Mouse (Mus musculus) heart, embryonic 14.5 days (tissue): ENCODE data around the gene Chil1. TPM values are rescaled to one million over a fixed set of nuclear protein-coding genes. Genes with fewer than 3 reads are reported as not detected.
A peak's percentile ranks its signal among the peaks of the same experiment; 100 is the strongest.

ENCODE experiments used
- ATAC-seq: fragments of 200-750 bp; cut with Nextera tagmentation; 2 replicates; pipeline ENCODE4 v1.8.0; 2017; ENCODE audit warnings: low read depth, moderate TSS enrichment; ENCODE audit not compliant: insufficient number of reproducible peaks, insufficient read depth, low FRiP score
- H3K27ac ChIP-seq, 2 experiments: fragments of 200-500 bp in 1 of 2; fragments of 300-500 bp in 1 of 2; sonication (generic) in 1 of 2; replicated peaks in 1 of 2; 2 replicates each; pipeline ENCODE4 v1.5.1; 2012 to 2014; ENCODE audit warnings: low read depth in 2 of 2, low read length in 2 of 2, control low read depth in 1 of 2, mild to moderate bottlenecking in 1 of 2, mixed read lengths in 1 of 2; ENCODE audit not compliant: control insufficient read depth in 1 of 2, insufficient read depth in 1 of 2
- H3K27me3 ChIP-seq: fragments of 300-500 bp; sonication (generic); 2 replicates; pipeline ENCODE4 v1.6.1; 2014; ENCODE audit warnings: mild to moderate bottlenecking, low read length, control low read depth; ENCODE audit not compliant: control insufficient read depth, insufficient read depth
- H3K36me3 ChIP-seq: fragments of 300-500 bp; sonication (generic); 2 replicates; pipeline ENCODE4 v1.6.1; 2014; ENCODE audit warnings: mild to moderate bottlenecking, control low read depth, low read length, mixed read lengths; ENCODE audit not compliant: control insufficient read depth, insufficient read depth
- H3K4me1 ChIP-seq, 2 experiments: fragments of 200-500 bp in 1 of 2; fragments of 300-500 bp in 1 of 2; sonication (generic) in 1 of 2; 2 replicates each; pipeline ENCODE4 v1.6.1; 2012 to 2014; ENCODE audit warnings: low read length in 2 of 2, control low read depth in 1 of 2, mixed read lengths in 1 of 2; ENCODE audit not compliant: control insufficient read depth in 2 of 2, insufficient read depth in 2 of 2
- H3K4me2 ChIP-seq: fragments of 300-500 bp; sonication (generic); 2 replicates; pipeline ENCODE4 v1.6.1; 2014; ENCODE audit warnings: mild to moderate bottlenecking, low read length
- H3K4me3 ChIP-seq, 2 experiments: fragments of 200-500 bp in 1 of 2; fragments of 300-500 bp in 1 of 2; sonication (generic) in 1 of 2; 2 replicates each; pipeline ENCODE4 v1.5.1; 2012 to 2014; ENCODE audit warnings: low read length in 2 of 2, mild to moderate bottlenecking in 2 of 2, control low read depth in 1 of 2, low read depth in 1 of 2, moderate library complexity in 1 of 2; ENCODE audit not compliant: control insufficient read depth in 1 of 2, insufficient read depth in 1 of 2
- H3K9ac ChIP-seq: fragments of 300-500 bp; sonication (generic); 2 replicates; pipeline ENCODE4 v1.6.1; 2014; ENCODE audit warnings: mild to moderate bottlenecking, low read length
- H3K9me3 ChIP-seq: fragments of 300-500 bp; sonication (generic); 2 replicates; pipeline ENCODE4 v1.6.1; 2016; ENCODE audit warnings: low read length, control low read depth; ENCODE audit not compliant: control insufficient read depth
- WGBS: fragments of 180-500 bp; shearing (Covaris S2); extraction: QIAGEN DNeasy Blood & Tissue Kit; methylation state at CpG from one replicate; pipeline ENCODE4 v1.1.7; 2014; 5-methylcytosine and 5-hydroxymethylcytosine counted together
- polyA plus RNA-seq: library from polyadenylated mRNA; unstranded; fragments of >200 nt; fragmentation: Nextera tagmentation; extraction: Ambion mirVana; gene quantifications from 2 replicates; pipeline ENCODE4 v1.2.1, GENCODE M21; 2014

Gene Chil1
- polyA plus RNA-seq, 1 experiment from 2014 or later = 1.5 TPM

DNA sequence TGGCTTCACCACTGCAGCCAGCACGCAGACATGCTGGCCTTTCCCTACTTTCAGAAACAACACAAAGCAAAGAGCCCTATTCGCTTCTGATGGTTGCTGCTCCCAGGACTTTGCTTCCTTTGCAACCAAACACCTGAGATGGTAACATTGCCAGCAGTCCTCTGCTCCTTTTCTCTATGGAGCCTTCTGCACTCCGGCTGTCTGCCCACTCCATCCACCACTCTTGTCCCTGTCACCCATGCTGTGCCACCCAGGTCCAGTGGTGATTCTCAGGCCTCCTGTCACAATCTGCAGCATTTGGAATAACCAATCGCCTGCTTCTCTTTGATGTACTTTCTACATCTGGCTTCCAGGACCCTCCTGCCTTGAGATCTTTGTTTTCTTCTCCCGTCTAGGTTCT is 43.4 kb downstream of the Chil1 start:
- H3K9me3 ChIP-seq = no peaks in the 10 kb centered on the region
- no peak overlapping the region for H3K9ac ChIP-seq
- H3K27ac ChIP-seq = no peak overlapping the region
- no peaks in the 10 kb centered on the region for H3K27me3 ChIP-seq
- no peak overlapping the region for H3K4me2 ChIP-seq
- ATAC-seq = no peak
- no peak overlapping the region for H3K4me3 ChIP-seq
- no peaks in the 10 kb centered on the region for H3K36me3 ChIP-seq
- H3K4me1 ChIP-seq = peaks cover 21 to 30% of the 10 kb centered on the region in 2 experiments
- WGBS = 88% methylated on average over 5 of the region's 5 CpGs

DNA sequence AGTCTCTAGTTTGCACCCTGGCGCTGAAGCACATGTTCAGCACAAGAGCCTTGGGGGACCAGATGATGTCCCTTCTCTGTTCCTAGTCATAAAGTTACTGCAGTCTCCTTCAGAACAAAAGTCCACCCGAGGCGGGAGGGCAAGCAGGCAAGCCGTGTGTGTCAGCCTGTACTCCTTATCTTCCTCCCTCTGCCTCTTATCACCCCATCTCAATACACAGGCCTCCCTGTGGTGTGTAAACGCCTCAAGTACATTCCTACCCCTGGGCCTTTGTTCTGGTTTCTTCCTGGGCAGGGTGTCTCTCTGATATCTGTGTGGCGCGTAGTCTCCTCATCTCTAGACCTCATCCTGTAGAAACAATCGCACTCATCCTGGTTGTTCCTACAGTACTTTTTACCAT is 44.8 kb downstream of the Chil1 start:
- ATAC-seq = no peak
- no peaks in the 10 kb centered on the region for H3K36me3 ChIP-seq
- H3K9ac ChIP-seq = no peak overlapping the region
- H3K27ac ChIP-seq = no peak overlapping the region
- H3K27me3 ChIP-seq = no peaks in the 10 kb centered on the region
- no peaks in the 10 kb centered on the region for H3K9me3 ChIP-seq
- no peak overlapping the region for H3K4me2 ChIP-seq
- WGBS = 52% methylated on average over 8 of the region's 8 CpGs
- H3K4me3 ChIP-seq = no peak overlapping the region
- peaks cover 29 to 35% of the 10 kb centered on the region in 2 experiments for H3K4me1 ChIP-seq

DNA sequence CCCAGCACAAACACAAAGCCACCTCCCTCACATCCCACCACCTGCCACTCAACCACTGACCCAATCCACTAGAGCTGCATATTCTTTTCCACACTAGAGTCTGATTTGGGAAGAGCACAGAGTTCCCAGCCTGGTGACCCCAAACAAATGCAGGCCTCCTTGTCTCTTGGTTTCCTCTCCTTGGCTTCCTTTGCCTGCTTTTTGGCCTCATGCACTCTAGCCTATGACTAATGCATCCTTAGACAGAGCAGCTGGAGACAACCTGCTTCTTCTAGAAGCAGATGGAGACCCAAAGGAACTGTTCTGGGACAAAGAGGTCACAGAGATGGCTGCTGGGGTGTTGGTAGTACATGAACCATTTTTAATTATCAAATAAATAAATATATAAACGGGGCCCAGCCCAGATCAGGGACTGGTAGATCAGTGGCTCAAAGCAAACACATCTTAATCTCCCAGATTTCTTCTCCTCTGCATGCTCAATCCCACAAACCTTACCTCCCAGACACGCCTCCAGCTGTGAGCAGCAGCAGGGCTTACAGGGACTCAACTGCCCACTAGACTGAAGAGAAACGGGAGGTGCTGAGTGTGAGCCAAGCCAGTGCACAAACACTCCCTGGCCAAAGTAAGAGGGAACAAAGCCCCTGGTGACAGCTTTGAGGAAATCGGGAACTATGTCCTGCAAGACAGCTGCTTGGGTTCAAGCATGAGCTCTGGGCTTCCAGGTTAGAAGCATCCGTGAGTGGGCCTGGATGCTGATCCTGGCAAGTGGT is 48.0 kb downstream of the Chil1 start:
- H3K9ac ChIP-seq = no peak overlapping the region
- no peaks in the 10 kb centered on the region for H3K36me3 ChIP-seq
- 65% methylated on average over 5 of the region's 5 CpGs for WGBS
- no peak overlapping the region for H3K4me2 ChIP-seq
- no peak for ATAC-seq
- peaks cover 40 to 45% of the 10 kb centered on the region in 2 experiments for H3K4me1 ChIP-seq
- no peaks in the 10 kb centered on the region for H3K9me3 ChIP-seq
- peaks cover 14% of the 10 kb centered on the region for H3K27me3 ChIP-seq
- H3K27ac ChIP-seq = no peak overlapping the region
- H3K4me3 ChIP-seq = no peak overlapping the region

DNA sequence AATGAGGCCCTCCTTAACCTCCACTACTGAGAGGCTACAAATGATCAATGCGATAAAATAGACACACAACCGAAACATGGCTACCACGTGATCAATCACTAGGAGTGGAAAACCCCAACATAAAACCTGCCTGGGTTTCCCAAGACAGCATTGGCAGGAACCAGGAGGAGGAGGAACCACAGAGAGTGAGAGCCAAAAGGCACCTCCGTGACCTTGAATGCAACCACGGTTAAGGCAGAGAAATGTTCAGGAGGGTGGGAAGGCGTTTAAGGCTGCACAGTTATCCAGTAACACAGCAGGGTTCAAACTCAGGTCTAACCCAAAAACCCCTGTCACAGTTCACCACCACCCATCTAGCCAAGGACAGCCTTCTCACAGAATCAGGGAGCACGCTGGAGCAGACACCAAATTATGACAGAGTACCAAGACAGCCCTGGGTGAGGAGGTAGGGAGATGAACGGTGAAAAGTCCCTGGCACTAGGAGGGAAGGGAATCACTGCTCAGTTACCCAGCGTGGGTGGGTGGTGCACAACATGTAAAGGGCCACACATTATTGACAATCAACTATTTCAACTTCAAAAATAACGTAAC is 48.8 kb downstream of the Chil1 start:
- H3K27me3 ChIP-seq = peaks cover 17% of the 10 kb centered on the region
- H3K4me1 ChIP-seq = peaks cover 46 to 51% of the 10 kb centered on the region in 2 experiments
- no peak overlapping the region for H3K4me3 ChIP-seq
- H3K9me3 ChIP-seq = no peaks in the 10 kb centered on the region
- 0 out of 4 replicates have a peak overlapping the region, but pooled peaks of 1 of the 2 experiments have one; percentile 37 for H3K27ac ChIP-seq
- no peak overlapping the region for H3K4me2 ChIP-seq
- 80% methylated on average over 10 of the region's 10 CpGs for WGBS
- H3K9ac ChIP-seq = no peak overlapping the region
- no peak for ATAC-seq
- H3K36me3 ChIP-seq = no peaks in the 10 kb centered on the region

DNA sequence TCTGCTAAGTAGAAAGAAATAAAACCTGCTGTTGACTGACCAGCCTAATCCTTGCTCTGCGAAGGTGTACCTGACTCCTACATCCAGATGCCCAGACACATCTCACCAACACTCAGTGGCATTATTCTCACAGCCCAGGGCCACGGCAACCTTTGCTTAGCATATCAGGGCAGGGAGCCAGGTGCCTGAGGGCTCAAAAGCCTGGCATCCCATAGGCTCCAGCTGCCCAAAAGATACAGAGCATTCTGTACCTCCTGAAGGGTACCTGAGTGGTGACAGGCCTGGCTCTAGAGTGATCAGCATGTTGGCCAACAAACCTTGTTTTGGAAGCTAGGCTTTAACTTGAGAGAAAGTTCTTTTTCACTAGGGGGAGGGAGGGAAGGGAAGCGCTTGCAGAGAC is 49.3 kb downstream of the Chil1 start:
- H3K4me2 ChIP-seq = no peak overlapping the region
- peak overlapping the region in 1 of 2 experiments; percentile 37; a peak in 1 of 4 replicates for H3K27ac ChIP-seq

DNA sequence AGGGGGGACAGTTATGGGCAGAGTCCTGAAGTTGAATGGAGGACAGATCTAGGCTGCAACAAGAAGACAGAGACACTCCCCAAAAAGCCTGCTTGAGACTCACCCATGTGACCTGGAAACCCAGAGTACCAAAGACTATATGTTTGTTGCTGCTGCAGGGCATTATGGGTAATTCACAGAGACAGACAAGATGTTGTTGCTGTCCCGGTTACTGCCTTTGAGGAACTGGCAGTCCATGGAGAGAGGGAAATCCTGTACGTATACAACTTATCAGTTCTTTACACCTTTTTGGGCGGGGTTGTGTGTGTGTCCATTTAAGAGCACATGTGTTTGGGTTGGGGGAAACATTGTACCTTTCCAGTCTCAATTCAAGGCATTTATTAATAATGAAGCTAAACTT is 49.7 kb downstream of the Chil1 start:
- Histone ChIP-seq H3K27ac (peak overlapping the region in 1 of 2 experiments; percentile 37; a peak in 1 of 4 replicates), H3K4me3 (no peak overlapping the region), H3K4me2 (no peak overlapping the region), H3K9ac (no peak overlapping the region), H3K4me1 (peaks cover 48 to 49% of the 10 kb centered on the region in 2 experiments), H3K9me3 (no peaks in the 10 kb centered on the region), H3K27me3 (peaks cover 22% of the 10 kb centered on the region), H3K36me3 (no peaks in the 10 kb centered on the region)
- WGBS = 74% methylated on average over 3 of the region's 3 CpGs
- no peak for ATAC-seq

More for the DNA sequence above, 49.3 kb downstream of the Chil1 start:
- no peaks in the 10 kb centered on the region for H3K9me3 ChIP-seq
- H3K4me3 ChIP-seq = no peak overlapping the region
- no peaks in the 10 kb centered on the region for H3K36me3 ChIP-seq
- H3K9ac ChIP-seq = 0 out of 2 replicates have a peak overlapping the region, but pooled peaks have one; percentile 16
- no peak for ATAC-seq
- 75% methylated on average over 3 of the region's 3 CpGs for WGBS
- H3K27me3 ChIP-seq = peaks cover 18% of the 10 kb centered on the region
- peaks cover 50 to 52% of the 10 kb centered on the region in 2 experiments for H3K4me1 ChIP-seq

DNA sequence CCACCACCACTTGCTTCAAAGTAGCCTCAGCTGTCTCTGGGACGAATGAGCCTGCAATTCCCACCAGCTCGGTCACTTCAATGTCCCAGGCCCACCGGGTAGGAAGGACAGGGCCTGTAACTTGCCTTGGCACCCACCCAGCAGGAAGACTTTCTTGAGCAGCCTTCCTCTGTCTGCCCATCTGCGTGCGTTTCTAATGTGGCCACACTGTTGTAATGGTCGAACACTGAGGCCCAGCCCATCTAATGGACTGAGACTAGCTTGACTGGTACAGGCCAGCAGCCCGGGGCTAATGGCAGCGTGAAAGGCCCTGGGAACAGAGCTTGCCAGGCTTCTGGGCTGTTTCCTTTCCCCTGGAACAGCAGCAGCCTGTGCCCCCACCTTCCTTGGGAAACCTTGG is 50.4 kb downstream of the Chil1 start:
- peaks cover 46 to 47% of the 10 kb centered on the region in 2 experiments for H3K4me1 ChIP-seq
- H3K9me3 ChIP-seq = no peaks in the 10 kb centered on the region
- peaks cover 26% of the 10 kb centered on the region for H3K27me3 ChIP-seq
- ATAC-seq = no peak
- H3K4me2 ChIP-seq = peak overlapping the region; percentile 93
- H3K36me3 ChIP-seq = no peaks in the 10 kb centered on the region
- H3K9ac ChIP-seq = peak overlapping the region; percentile 70
- WGBS = 61% methylated on average over 8 of the region's 8 CpGs
- H3K4me3 ChIP-seq = no peak overlapping the region
- peak overlapping the region; percentile 14 to 80 for H3K27ac ChIP-seq
